Mouse (Mus musculus): ENCODE results near the gene Chad. TPM values are rescaled to one million over a fixed set of nuclear protein-coding genes. Genes with fewer than 3 reads are reported as not detected.

Chad gene
- polyA plus RNA-seq, 1 experiment from 2014 or later: 0.17 TPM

DNA sequence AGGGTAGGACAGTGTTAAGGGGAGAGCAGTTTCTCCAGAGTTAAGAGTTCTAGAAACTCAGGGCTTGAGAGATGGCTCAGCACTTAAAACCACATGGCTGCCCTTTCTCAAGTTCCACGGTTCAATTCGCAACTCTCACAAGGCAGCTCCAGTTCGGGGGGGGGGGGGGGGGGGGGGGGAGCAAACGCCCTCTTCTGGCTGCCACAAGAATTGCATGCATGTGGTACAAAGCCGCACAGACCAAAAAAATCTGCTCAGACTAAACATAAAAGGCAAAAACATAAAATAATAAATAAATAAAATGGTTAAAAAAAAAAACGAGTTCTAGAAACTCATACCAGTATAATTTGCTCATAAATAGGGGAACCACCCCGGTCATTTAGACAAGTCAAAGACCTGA is 9.7 kb downstream of the Chad start:
- Histone ChIP-seq H3K27ac (ENCODE audit: low read depth, low read length) (no peak overlapping the region), H3K4me1 (ENCODE audit: control insufficient read depth, insufficient read depth, low read length) (no peaks in the 10 kb centered on the region), H3K4me2 (ENCODE audit: low read length) (no peak overlapping the region), H3K9ac (ENCODE audit: low read length) (no peak overlapping the region), H3K9me3 (replicated peaks; ENCODE audit: control insufficient read depth, low read length) (no peaks in the 10 kb centered on the region), H3K36me3 (ENCODE audit: control insufficient read depth, insufficient read depth, low read length) (no peaks in the 10 kb centered on the region), H3K27me3 (replicated peaks; ENCODE audit: control insufficient read depth, insufficient read depth, low read length) (no peaks in the 10 kb centered on the region), H3K4me3 (ENCODE audit: low read depth, low read length) (no peak overlapping the region)
- ATAC-seq (no peak), DNase-seq (ENCODE audit: low spot score) (no peak)
- WGBS: 26% methylated on average over 6 of the region's 7 CpGs

DNA sequence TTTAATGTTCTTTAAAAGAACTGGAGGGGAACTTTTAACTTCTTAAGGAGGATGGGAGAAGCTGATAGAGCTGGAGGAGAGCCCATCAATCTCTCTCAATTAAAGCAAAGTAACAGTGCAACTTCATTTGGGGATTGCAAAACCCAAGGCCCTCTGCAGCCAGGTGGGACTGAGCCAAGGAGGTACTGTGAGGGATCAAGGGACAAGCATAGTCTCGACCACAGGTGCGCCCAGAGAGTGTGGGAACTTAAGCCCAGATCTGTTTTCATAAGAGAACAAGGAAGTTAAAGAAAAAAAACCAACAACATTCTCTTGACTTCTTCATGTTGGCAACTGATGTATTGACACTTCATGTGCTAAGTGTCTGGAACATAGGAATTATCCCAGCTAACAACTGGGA is 10.2 kb downstream of the Chad start:
- H3K27ac ChIP-seq (ENCODE audit: low read depth, low read length): no peak overlapping the region
- no peak overlapping the region for H3K9ac ChIP-seq (ENCODE audit: low read length)
- ATAC-seq (no peak), DNase-seq (ENCODE audit: low spot score) (no peak)
- no peak overlapping the region for H3K4me3 ChIP-seq (ENCODE audit: low read depth, low read length)
- no peaks in the 10 kb centered on the region for H3K4me1 ChIP-seq (ENCODE audit: control insufficient read depth, insufficient read depth, low read length)
- H3K4me2 ChIP-seq (ENCODE audit: low read length): no peak overlapping the region
- H3K27me3 ChIP-seq (replicated peaks; ENCODE audit: control insufficient read depth, insufficient read depth, low read length): no peaks in the 10 kb centered on the region
- no peaks in the 10 kb centered on the region for H3K36me3 ChIP-seq (ENCODE audit: control insufficient read depth, insufficient read depth, low read length)
- no peaks in the 10 kb centered on the region for H3K9me3 ChIP-seq (replicated peaks; ENCODE audit: control insufficient read depth, low read length)
- 77% methylated on average over 2 of the region's 2 CpGs for WGBS

DNA sequence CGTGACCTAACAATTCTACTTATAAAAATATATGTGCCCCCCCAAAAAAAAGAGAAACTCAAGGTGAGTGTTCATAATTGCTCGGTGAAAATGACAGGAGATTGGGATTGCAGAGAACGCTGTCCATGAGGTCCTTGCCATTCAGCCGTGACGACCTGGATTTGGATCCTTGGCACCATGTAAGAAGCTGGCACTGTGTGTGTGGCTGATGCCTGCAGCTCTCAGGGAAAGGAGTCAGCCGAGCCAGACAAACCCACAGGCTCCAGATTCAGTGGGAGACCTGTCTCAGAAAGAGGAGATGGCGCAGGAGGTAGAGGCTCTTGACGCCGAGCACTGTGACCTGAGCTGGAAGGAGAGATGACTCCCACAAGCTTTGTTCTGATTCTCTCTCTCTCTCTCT is 11.5 kb downstream of the Chad start:
- H3K27ac ChIP-seq (ENCODE audit: low read depth, low read length): no peak overlapping the region
- H3K4me2 ChIP-seq (ENCODE audit: low read length): no peak overlapping the region
- WGBS: 87% methylated on average over 9 of the region's 9 CpGs
- no peaks in the 10 kb centered on the region for H3K27me3 ChIP-seq (replicated peaks; ENCODE audit: control insufficient read depth, insufficient read depth, low read length)
- no peaks in the 10 kb centered on the region for H3K4me1 ChIP-seq (ENCODE audit: control insufficient read depth, insufficient read depth, low read length)
- no peak for ATAC-seq
- H3K9me3 ChIP-seq (replicated peaks; ENCODE audit: control insufficient read depth, low read length): no peaks in the 10 kb centered on the region
- H3K4me3 ChIP-seq (ENCODE audit: low read depth, low read length): no peak overlapping the region
- H3K36me3 ChIP-seq (ENCODE audit: control insufficient read depth, insufficient read depth, low read length): no peaks in the 10 kb centered on the region
- H3K9ac ChIP-seq (ENCODE audit: low read length): no peak overlapping the region
- DNase-seq (ENCODE audit: low spot score): no peak

DNA sequence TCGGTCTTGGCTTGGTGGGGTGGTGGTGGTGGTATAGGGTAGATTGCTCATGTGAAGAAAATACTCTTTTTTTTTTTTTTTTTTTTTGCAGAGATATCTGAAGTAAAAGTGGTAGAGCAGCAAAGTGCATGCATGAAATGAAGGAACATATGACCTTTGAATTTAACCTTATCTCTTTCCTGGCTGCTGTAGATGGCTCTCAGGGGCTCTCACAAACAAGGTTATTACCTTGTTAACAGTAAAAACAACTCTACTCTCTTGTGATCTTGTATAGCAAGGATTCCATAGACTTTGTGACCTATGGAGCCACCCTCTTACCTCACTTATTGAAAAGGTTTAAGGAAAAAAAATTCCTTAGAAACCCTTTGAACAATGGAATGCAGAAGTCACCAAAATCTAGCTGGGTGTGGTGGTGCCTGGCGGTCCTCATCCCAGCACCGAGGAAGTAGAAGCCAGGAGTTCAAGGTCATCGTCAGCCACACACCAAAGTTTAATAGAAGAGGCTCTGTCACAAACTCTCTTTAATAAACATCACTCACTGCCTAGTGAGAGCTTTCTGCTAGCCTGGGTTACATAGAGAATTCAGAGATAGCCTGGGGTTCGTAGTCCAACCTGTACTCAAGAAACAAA is 15.4 kb downstream of the Chad start:
- Histone ChIP-seq H3K9ac (ENCODE audit: low read length) (no peak overlapping the region), H3K9me3 (replicated peaks; ENCODE audit: control insufficient read depth, low read length) (no peaks in the 10 kb centered on the region), H3K4me1 (ENCODE audit: control insufficient read depth, insufficient read depth, low read length) (no peaks in the 10 kb centered on the region), H3K4me2 (ENCODE audit: low read length) (no peak overlapping the region), H3K27me3 (replicated peaks; ENCODE audit: control insufficient read depth, insufficient read depth, low read length) (no peaks in the 10 kb centered on the region), H3K27ac (ENCODE audit: low read depth, low read length) (no peak overlapping the region), H3K36me3 (ENCODE audit: control insufficient read depth, insufficient read depth, low read length) (no peaks in the 10 kb centered on the region), H3K4me3 (ENCODE audit: low read depth, low read length) (no peak overlapping the region)
- DNase-seq (ENCODE audit: low spot score) (no peak), ATAC-seq (no peak)
- WGBS: 95% methylated on average over 5 of the region's 5 CpGs

DNA sequence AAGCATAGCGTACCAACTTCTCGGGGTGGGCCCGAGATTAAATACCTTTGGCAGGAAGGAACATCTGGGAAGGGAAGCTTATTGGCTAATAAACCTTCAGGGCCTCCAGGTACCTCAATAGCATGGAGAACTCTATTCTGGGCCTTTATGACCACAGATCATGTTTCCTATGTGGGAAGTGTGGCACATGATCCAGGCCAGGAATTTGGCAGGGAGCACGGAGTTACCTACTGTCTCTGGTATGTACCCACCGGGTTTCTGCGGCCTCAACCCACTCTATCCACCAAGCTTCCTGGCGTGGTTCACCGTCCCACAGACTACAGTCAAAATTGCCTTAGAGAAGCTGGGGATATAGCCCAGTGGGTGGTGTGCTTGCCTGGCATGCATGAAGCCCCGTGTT is 20.2 kb downstream of the Chad start:
- Histone ChIP-seq H3K27ac (ENCODE audit: low read depth, low read length) (no peak overlapping the region), H3K4me2 (ENCODE audit: low read length) (no peak overlapping the region), H3K27me3 (replicated peaks; ENCODE audit: control insufficient read depth, insufficient read depth, low read length) (no peaks in the 10 kb centered on the region), H3K9me3 (replicated peaks; ENCODE audit: control insufficient read depth, low read length) (no peaks in the 10 kb centered on the region), H3K9ac (ENCODE audit: low read length) (no peak overlapping the region), H3K4me3 (ENCODE audit: low read depth, low read length) (no peak overlapping the region), H3K36me3 (ENCODE audit: control insufficient read depth, insufficient read depth, low read length) (no peaks in the 10 kb centered on the region), H3K4me1 (ENCODE audit: control insufficient read depth, insufficient read depth, low read length) (no peaks in the 10 kb centered on the region)
- WGBS: 95% methylated on average over 9 of the region's 9 CpGs
- DNase-seq (ENCODE audit: low spot score): no peak
- ATAC-seq: no peak

DNA sequence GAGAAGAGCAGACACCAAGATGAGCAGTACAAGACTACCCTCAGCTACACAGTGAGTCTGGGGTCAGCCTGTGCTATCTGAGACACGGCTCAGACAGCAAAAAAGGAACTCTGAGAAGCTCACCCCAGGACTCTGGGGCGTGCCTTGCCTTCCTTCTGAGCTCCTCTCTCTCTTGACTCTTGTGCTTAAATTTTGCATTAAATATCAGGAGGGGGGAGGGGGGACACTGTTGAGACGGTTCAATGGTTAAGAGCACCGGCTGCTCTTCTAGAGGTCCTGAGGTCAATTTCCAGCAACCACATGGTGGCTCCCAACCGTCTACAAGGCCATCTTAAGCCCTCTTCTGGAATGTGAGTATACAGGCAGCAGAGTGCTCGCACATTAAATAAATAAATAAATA is 22.7 kb downstream of the Chad start:
- 87% methylated on average over 6 of the region's 6 CpGs for WGBS
- Histone ChIP-seq H3K36me3 (ENCODE audit: control insufficient read depth, insufficient read depth, low read length) (no peaks in the 10 kb centered on the region), H3K9ac (ENCODE audit: low read length) (no peak overlapping the region), H3K4me2 (ENCODE audit: low read length) (no peak overlapping the region), H3K9me3 (replicated peaks; ENCODE audit: control insufficient read depth, low read length) (no peaks in the 10 kb centered on the region), H3K4me3 (ENCODE audit: low read depth, low read length) (no peak overlapping the region), H3K4me1 (ENCODE audit: control insufficient read depth, insufficient read depth, low read length) (no peaks in the 10 kb centered on the region), H3K27ac (ENCODE audit: low read depth, low read length) (no peak overlapping the region), H3K27me3 (replicated peaks; ENCODE audit: control insufficient read depth, insufficient read depth, low read length) (no peaks in the 10 kb centered on the region)
- no peak for ATAC-seq
- no peak for DNase-seq (ENCODE audit: low spot score)

DNA sequence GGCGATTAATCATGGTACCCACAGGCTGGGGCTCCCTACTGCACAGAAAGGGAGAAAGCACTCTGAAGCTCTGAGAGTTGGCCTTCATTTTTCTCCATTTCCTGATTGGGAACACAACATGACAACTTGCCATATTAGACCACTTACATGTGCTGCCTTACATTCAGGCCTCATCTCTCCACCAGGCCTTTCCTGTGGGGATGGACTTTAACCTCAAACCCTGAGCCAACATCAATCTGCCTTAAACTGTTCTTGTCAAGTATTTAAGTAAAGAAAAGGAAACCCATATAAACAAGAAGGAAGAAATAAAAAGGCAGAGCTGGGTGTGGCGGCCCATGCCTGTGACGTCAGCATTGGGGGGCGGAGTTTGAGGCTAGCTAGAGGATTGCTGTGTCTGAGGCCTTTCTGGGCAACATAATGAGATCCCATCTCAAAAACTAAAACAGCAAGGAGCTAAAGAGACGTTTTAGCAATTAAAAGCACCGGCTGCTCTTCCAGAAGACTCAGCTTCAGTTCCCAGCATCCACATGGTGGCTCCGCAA is 31.5 kb downstream of the Chad start:
- Histone ChIP-seq H3K4me1 (ENCODE audit: control insufficient read depth, insufficient read depth, low read length) (no peaks in the 10 kb centered on the region), H3K4me3 (ENCODE audit: low read depth, low read length) (no peak overlapping the region), H3K9me3 (replicated peaks; ENCODE audit: control insufficient read depth, low read length) (no peaks in the 10 kb centered on the region), H3K4me2 (ENCODE audit: low read length) (no peak overlapping the region), H3K27ac (ENCODE audit: low read depth, low read length) (no peak overlapping the region), H3K27me3 (replicated peaks; ENCODE audit: control insufficient read depth, insufficient read depth, low read length) (no peaks in the 10 kb centered on the region), H3K36me3 (ENCODE audit: control insufficient read depth, insufficient read depth, low read length) (no peaks in the 10 kb centered on the region), H3K9ac (ENCODE audit: low read length) (no peak overlapping the region)
- DNase-seq (ENCODE audit: low spot score): no peak
- ATAC-seq: no peak
- WGBS: 69% methylated on average over 7 of the region's 7 CpGs

DNA sequence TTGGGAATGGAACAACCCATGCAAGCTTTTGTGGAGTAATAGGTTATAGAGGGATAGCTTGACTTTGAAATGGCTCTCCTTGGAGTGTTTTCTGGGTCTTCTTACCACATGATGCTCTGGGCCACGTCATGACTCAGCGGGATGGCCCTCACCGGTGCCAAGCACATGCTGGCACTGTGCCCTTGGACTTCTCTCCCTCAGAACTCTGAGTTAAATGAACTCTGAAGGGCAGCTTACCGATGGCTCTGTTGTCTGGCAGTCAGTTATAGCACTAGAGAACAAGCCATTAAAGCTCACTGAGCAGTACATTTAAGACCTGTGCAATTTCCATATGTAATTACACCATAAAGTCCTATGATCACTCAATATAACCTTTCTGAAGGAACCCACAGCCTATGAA is 32.5 kb downstream of the Chad start:
- DNase-seq (ENCODE audit: low spot score): no peak
- WGBS: 79% methylated on average over 4 of the region's 4 CpGs
- no peak overlapping the region for H3K4me3 ChIP-seq (ENCODE audit: low read depth, low read length)
- H3K9me3 ChIP-seq (replicated peaks; ENCODE audit: control insufficient read depth, low read length): no peaks in the 10 kb centered on the region
- no peak for ATAC-seq
- H3K4me2 ChIP-seq (ENCODE audit: low read length): no peak overlapping the region
- H3K9ac ChIP-seq (ENCODE audit: low read length): no peak overlapping the region
- H3K4me1 ChIP-seq (ENCODE audit: control insufficient read depth, insufficient read depth, low read length): no peaks in the 10 kb centered on the region
- no peak overlapping the region for H3K27ac ChIP-seq (ENCODE audit: low read depth, low read length)
- no peaks in the 10 kb centered on the region for H3K27me3 ChIP-seq (replicated peaks; ENCODE audit: control insufficient read depth, insufficient read depth, low read length)
- no peaks in the 10 kb centered on the region for H3K36me3 ChIP-seq (ENCODE audit: control insufficient read depth, insufficient read depth, low read length)

DNA sequence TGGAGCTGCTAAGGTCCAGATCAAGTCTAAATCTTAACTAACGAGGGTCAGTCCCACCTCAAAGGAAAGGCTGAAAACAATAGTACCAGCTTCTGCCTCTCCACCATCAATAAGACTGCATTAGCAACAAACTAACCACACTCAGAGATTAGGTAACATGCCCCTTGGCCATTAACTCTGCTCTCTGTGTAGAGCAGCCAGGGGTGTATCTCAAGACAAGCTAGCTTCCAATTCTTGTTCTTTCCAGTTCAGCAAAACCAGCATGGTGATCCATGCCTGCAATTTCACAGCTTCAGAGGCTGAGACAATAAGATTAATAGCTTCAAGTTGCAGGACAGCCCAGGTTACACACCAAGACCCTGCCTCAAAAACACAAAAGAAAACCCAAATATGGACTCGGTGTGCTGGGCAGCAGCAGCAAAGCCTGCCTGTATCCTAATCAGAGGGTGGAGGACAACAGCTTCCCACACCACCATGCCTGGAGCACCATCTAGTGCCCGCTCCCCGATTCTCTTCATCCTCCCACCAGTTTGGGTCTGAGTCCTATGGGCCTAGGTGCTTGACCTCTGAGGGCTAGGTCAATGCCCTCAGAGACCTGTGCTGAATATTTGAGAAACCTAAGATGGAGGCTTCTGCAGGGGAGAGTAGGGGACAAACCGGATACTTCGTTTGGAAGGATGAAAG is 33.7 kb downstream of the Chad start:
- Histone ChIP-seq H3K36me3 (ENCODE audit: control insufficient read depth, insufficient read depth, low read length) (no peaks in the 10 kb centered on the region), H3K9ac (ENCODE audit: low read length) (no peak overlapping the region), H3K27me3 (replicated peaks; ENCODE audit: control insufficient read depth, insufficient read depth, low read length) (no peaks in the 10 kb centered on the region), H3K4me2 (ENCODE audit: low read length) (no peak overlapping the region), H3K9me3 (replicated peaks; ENCODE audit: control insufficient read depth, low read length) (no peaks in the 10 kb centered on the region), H3K27ac (ENCODE audit: low read depth, low read length) (no peak overlapping the region), H3K4me3 (ENCODE audit: low read depth, low read length) (no peak overlapping the region), H3K4me1 (ENCODE audit: control insufficient read depth, insufficient read depth, low read length) (no peaks in the 10 kb centered on the region)
- WGBS: 77% methylated on average over 6 of the region's 6 CpGs
- no peak for DNase-seq (ENCODE audit: low spot score)
- no peak for ATAC-seq
